Mouse (Mus musculus): ENCODE measurements around the gene Rab3gap2.

GRCm38 (mm10) chr1:185331364-185331763, 127.4 kb downstream of the Rab3gap2 start:
- TF ChIP-seq CTCF (IDR thresholded peaks at IDR 0.05; ENCODE audit: low read depth, low read length): no peak
- TF ChIP-seq GATA1 (IDR thresholded peaks at IDR 0.05; ENCODE audit: borderline replicate concordance, low read length): no peak

Measured in G1E (cell line).